Mouse (Mus musculus) intestine, embryonic 14.5 days (tissue): Measurements from ENCODE around the gene Ylpm1. TPM values are rescaled to one million over a fixed set of nuclear protein-coding genes. Genes with fewer than 3 reads are reported as not detected.

ENCODE experiments used
- ATAC-seq: fragments of 200-750 bp; cut with Nextera tagmentation; replicated peaks from 2 replicates; pipeline ENCODE4 v1.8.0; 2017; ENCODE audit warnings: low read depth, moderate number of reproducible peaks, moderate TSS enrichment, moderate library complexity; ENCODE audit not compliant: low FRiP score, low TSS enrichment
- DNase-seq: peaks from one replicate; pipeline ENCODE4 v3.0.0-alpha.2; 2018; ENCODE audit warnings: low spot score
- H3K27ac ChIP-seq: fragments of 300-500 bp; sonication (generic); 2 replicates; pipeline ENCODE4 v1.5.1; 2014; ENCODE audit warnings: low read depth, mild to moderate bottlenecking, control low read depth
- H3K27me3 ChIP-seq: fragments of 300-500 bp; sonication (generic); replicated peaks from 2 replicates; pipeline ENCODE4 v1.6.1; 2014; ENCODE audit warnings: low read length, control low read depth; ENCODE audit not compliant: control insufficient read depth, insufficient read depth
- H3K36me3 ChIP-seq: fragments of 300-500 bp; sonication (generic); 2 replicates; pipeline ENCODE4 v1.6.1; 2014; ENCODE audit warnings: low read length, control low read depth; ENCODE audit not compliant: control insufficient read depth, insufficient read depth
- H3K4me1 ChIP-seq: fragments of 300-500 bp; sonication (generic); replicated peaks from 2 replicates; pipeline ENCODE4 v1.6.1; 2014; ENCODE audit warnings: low read length, control low read depth, mixed read lengths; ENCODE audit not compliant: control insufficient read depth, insufficient read depth
- H3K4me2 ChIP-seq: fragments of 300-500 bp; sonication (generic); 2 replicates; pipeline ENCODE4 v1.6.1; 2014; ENCODE audit warnings: low read length
- H3K4me3 ChIP-seq: fragments of 300-500 bp; sonication (generic); 2 replicates; pipeline ENCODE4 v1.5.1; 2014; ENCODE audit warnings: low read depth, low read length, control low read depth, mixed read lengths
- H3K9ac ChIP-seq: fragments of 300-500 bp; sonication (generic); 2 replicates; pipeline ENCODE4 v1.6.1; 2014; ENCODE audit warnings: mild to moderate bottlenecking, low read length
- H3K9me3 ChIP-seq: fragments of 300-500 bp; sonication (generic); 2 replicates; pipeline ENCODE4 v1.6.1; 2016; ENCODE audit warnings: low read length, control low read depth; ENCODE audit not compliant: control insufficient read depth
- WGBS: fragments of 180-500 bp; shearing (Covaris S2); extraction: QIAGEN DNeasy Blood & Tissue Kit; methylation state at CpG from one replicate; pipeline ENCODE4 v1.1.7; 2014; 5-methylcytosine and 5-hydroxymethylcytosine counted together
- polyA plus RNA-seq: library from polyadenylated mRNA; unstranded; fragments of >200 nt; fragmentation: Nextera tagmentation; extraction: Ambion mirVana; gene quantifications from 2 replicates; pipeline ENCODE4 v1.2.1, GENCODE M21; 2014

Ylpm1 gene
- polyA plus RNA-seq, 1 experiment from 2014 or later = 40.8 TPM

- Histone ChIP-seq H3K9ac (no peak overlapping the region), H3K27me3 (no peaks in the 10 kb centered on the region), H3K4me1 (peaks cover 6% of the 10 kb centered on the region; the same call in 1 of the 2 replicates), H3K36me3 (0 out of 2 replicates have a peak, but pooled peaks cover 3% of the 10 kb centered on the region), H3K27ac (no peak overlapping the region), H3K4me2 (no peak overlapping the region), H3K4me3 (no peak overlapping the region), H3K9me3 (no peaks in the 10 kb centered on the region)
- ATAC-seq = peak; percentile 48; the same call in 1 of the 2 replicates
- DNase-seq = no peak
- WGBS = 23% methylated on average over 14 of the region's 14 CpGs
Observed at GRCm38 (mm10) chr12:85094010-85094409, 97.9 kb downstream of the Ylpm1 start.

GRCm38 (mm10) chr12:85094706-85095105, 98.6 kb downstream of the Ylpm1 start:
- Histone ChIP-seq H3K36me3 (no peaks in the 10 kb centered on the region), H3K27ac (no peak overlapping the region), H3K4me2 (no peak overlapping the region), H3K9ac (no peak overlapping the region), H3K27me3 (no peaks in the 10 kb centered on the region), H3K4me1 (peaks cover 6% of the 10 kb centered on the region; the same call in 1 of the 2 replicates), H3K9me3 (no peaks in the 10 kb centered on the region), H3K4me3 (no peak overlapping the region)
- ATAC-seq (no peak), DNase-seq (no peak)
- 78% methylated on average over 10 of the region's 10 CpGs for WGBS

GRCm38 (mm10) chr12:85095146-85095545, 99.0 kb downstream of the Ylpm1 start:
- H3K4me2 ChIP-seq = no peak overlapping the region
- DNase-seq = no peak
- H3K4me1 ChIP-seq = peaks cover 6% of the 10 kb centered on the region; the same call in 1 of the 2 replicates
- WGBS = 85% methylated on average over 11 of the region's 11 CpGs
- H3K4me3 ChIP-seq = no peak overlapping the region
- H3K9me3 ChIP-seq = no peaks in the 10 kb centered on the region
- no peaks in the 10 kb centered on the region for H3K27me3 ChIP-seq
- H3K9ac ChIP-seq = no peak overlapping the region
- H3K27ac ChIP-seq = no peak overlapping the region
- ATAC-seq = no peak
- no peaks in the 10 kb centered on the region for H3K36me3 ChIP-seq

GRCm38 (mm10) chr12:85095859-85096258, 99.7 kb downstream of the Ylpm1 start:
- Histone ChIP-seq H3K27me3 (no peaks in the 10 kb centered on the region), H3K4me3 (no peak overlapping the region), H3K36me3 (no peaks in the 10 kb centered on the region), H3K9ac (no peak overlapping the region), H3K4me2 (no peak overlapping the region), H3K4me1 (peaks cover 6% of the 10 kb centered on the region; the same call in 1 of the 2 replicates), H3K27ac (no peak overlapping the region), H3K9me3 (no peaks in the 10 kb centered on the region)
- ATAC-seq (no peak), DNase-seq (no peak)
- 87% methylated on average over 7 of the region's 7 CpGs for WGBS

- no peaks in the 10 kb centered on the region for H3K9me3 ChIP-seq
- no peak overlapping the region for H3K27ac ChIP-seq
- H3K4me3 ChIP-seq = no peak overlapping the region
- H3K4me1 ChIP-seq = no peaks in the 10 kb centered on the region
- 57% methylated on average over 14 of the region's 14 CpGs for WGBS
- H3K9ac ChIP-seq = no peak overlapping the region
- ATAC-seq (no peak), DNase-seq (no peak)
- no peaks in the 10 kb centered on the region for H3K36me3 ChIP-seq
- H3K4me2 ChIP-seq = no peak overlapping the region
- no peaks in the 10 kb centered on the region for H3K27me3 ChIP-seq
Observed at GRCm38 (mm10) chr12:85101001-85101400, 104.9 kb downstream of the Ylpm1 start.

- no peak for DNase-seq
- Histone ChIP-seq H3K4me2 (no peak overlapping the region), H3K4me1 (0 out of 2 replicates have a peak, but pooled peaks cover 2% of the 10 kb centered on the region), H3K36me3 (no peaks in the 10 kb centered on the region), H3K9me3 (no peaks in the 10 kb centered on the region), H3K4me3 (no peak overlapping the region), H3K27me3 (no peaks in the 10 kb centered on the region), H3K9ac (no peak overlapping the region), H3K27ac (no peak overlapping the region)
- 80% methylated on average over 5 of the region's 5 CpGs for WGBS
- no peak for ATAC-seq
Observed at GRCm38 (mm10) chr12:85101521-85102106, 105.5 kb downstream of the Ylpm1 start.

- H3K9me3 ChIP-seq = no peaks in the 10 kb centered on the region
- 0 out of 2 replicates have a peak, but pooled peaks cover 4% of the 10 kb centered on the region for H3K4me1 ChIP-seq
- no peak for ATAC-seq
- H3K4me2 ChIP-seq = no peak overlapping the region
- DNase-seq = no peak
- H3K27me3 ChIP-seq = no peaks in the 10 kb centered on the region
- no peak overlapping the region for H3K9ac ChIP-seq
- H3K27ac ChIP-seq = no peak overlapping the region
- WGBS = 71% methylated on average over 8 of the region's 8 CpGs
- no peaks in the 10 kb centered on the region for H3K36me3 ChIP-seq
- H3K4me3 ChIP-seq = no peak overlapping the region
Observed at GRCm38 (mm10) chr12:85103096-85103495, 107.0 kb downstream of the Ylpm1 start.

- WGBS = 86% methylated on average over 8 of the region's 8 CpGs
- no peak for ATAC-seq
- H3K4me1 ChIP-seq = peaks cover 6% of the 10 kb centered on the region
- H3K9me3 ChIP-seq = no peaks in the 10 kb centered on the region
- no peak overlapping the region for H3K9ac ChIP-seq
- no peak overlapping the region for H3K4me3 ChIP-seq
- H3K36me3 ChIP-seq = no peaks in the 10 kb centered on the region
- DNase-seq = no peak
- no peak overlapping the region for H3K4me2 ChIP-seq
- no peak overlapping the region for H3K27ac ChIP-seq
- H3K27me3 ChIP-seq = no peaks in the 10 kb centered on the region
Observed at GRCm38 (mm10) chr12:85104789-85105188, 108.7 kb downstream of the Ylpm1 start.

GRCm38 (mm10) chr12:85106292-85106691, 110.2 kb downstream of the Ylpm1 start:
- no peak for ATAC-seq
- peak overlapping the region; percentile 3; the same call in 1 of the 2 replicates for H3K9ac ChIP-seq

More at GRCm38 (mm10) chr12:85106292-85106691, 110.2 kb downstream of the Ylpm1 start:
- no peaks in the 10 kb centered on the region for H3K36me3 ChIP-seq
- H3K4me2 ChIP-seq = peak overlapping the region; percentile 31
- no peak for DNase-seq
- H3K27ac ChIP-seq = no peak overlapping the region
- peak overlapping the region; percentile 10; the same call in 1 of the 2 replicates for H3K4me3 ChIP-seq
- no peaks in the 10 kb centered on the region for H3K27me3 ChIP-seq
- peaks cover 11% of the 10 kb centered on the region for H3K4me1 ChIP-seq
- no peaks in the 10 kb centered on the region for H3K9me3 ChIP-seq
- WGBS = 6% methylated on average over 8 of the region's 8 CpGs
